Mouse (Mus musculus) lung, embryonic 16.5 days (tissue): ENCODE results near the gene Mrnip. TPM values are rescaled to one million over a fixed set of nuclear protein-coding genes. Genes with fewer than 3 reads are reported as not detected.

Experiments used
- ATAC-seq: fragments of 200-750 bp; cut with Nextera tagmentation; 2 replicates; pipeline ENCODE4 v1.8.0; 2017; ENCODE audit warnings: low read depth, mild to moderate bottlenecking, moderate library complexity
- H3K27ac ChIP-seq: fragments of 300-500 bp; sonication (generic); 2 replicates; pipeline ENCODE4 v1.5.1; 2014; ENCODE audit warnings: mild to moderate bottlenecking, control low read depth, low read length
- H3K27me3 ChIP-seq: fragments of 300-500 bp; sonication (generic); 2 replicates; pipeline ENCODE4 v1.6.1; 2014; ENCODE audit warnings: low read depth, low read length, mixed read lengths; ENCODE audit not compliant: control insufficient read depth, insufficient read depth
- H3K36me3 ChIP-seq: fragments of 300-500 bp; sonication (generic); 2 replicates; pipeline ENCODE4 v1.6.1; 2014; ENCODE audit warnings: low read length; ENCODE audit not compliant: control insufficient read depth, insufficient read depth
- H3K4me1 ChIP-seq: fragments of 300-500 bp; sonication (generic); replicated peaks from 2 replicates; pipeline ENCODE4 v1.6.1; 2014; ENCODE audit warnings: low read length, mixed read lengths; ENCODE audit not compliant: control insufficient read depth, insufficient read depth
- H3K4me2 ChIP-seq: fragments of 300-500 bp; sonication (generic); 2 replicates; pipeline ENCODE4 v1.6.1; 2014; ENCODE audit warnings: low read depth, low read length, control low read depth
- H3K4me3 ChIP-seq: fragments of 300-500 bp; sonication (generic); 2 replicates; pipeline ENCODE4 v1.5.1; 2014; ENCODE audit warnings: mild to moderate bottlenecking, low read length, control low read depth
- H3K9ac ChIP-seq: fragments of 300-500 bp; sonication (generic); 2 replicates; pipeline ENCODE4 v1.6.1; 2014; ENCODE audit warnings: low read length, control low read depth
- H3K9me3 ChIP-seq: fragments of 300-500 bp; sonication (generic); 2 replicates; pipeline ENCODE4 v1.6.1; 2016; ENCODE audit warnings: low read length; ENCODE audit not compliant: control insufficient read depth
- WGBS: fragments of 180-500 bp; shearing (Covaris S2); extraction: QIAGEN DNeasy Blood & Tissue Kit; methylation state at CpG from one replicate; pipeline ENCODE4 v1.1.7; 2014; 5-methylcytosine and 5-hydroxymethylcytosine counted together
- microRNA-seq: library from miRNA; unstranded; fragments of <30 nt; microRNA quantifications from one replicate; pipeline ENCODE4, GENCODE M21; 2016
- polyA plus RNA-seq: library from polyadenylated mRNA; unstranded; fragments of >200 nt; fragmentation: Nextera tagmentation; extraction: Ambion mirVana; gene quantifications from 2 replicates; pipeline ENCODE4 v1.2.1, GENCODE M21; 2015

Mrnip gene
- polyA plus RNA-seq, 1 experiment from 2014 or later, result 19.5 TPM

DNA sequence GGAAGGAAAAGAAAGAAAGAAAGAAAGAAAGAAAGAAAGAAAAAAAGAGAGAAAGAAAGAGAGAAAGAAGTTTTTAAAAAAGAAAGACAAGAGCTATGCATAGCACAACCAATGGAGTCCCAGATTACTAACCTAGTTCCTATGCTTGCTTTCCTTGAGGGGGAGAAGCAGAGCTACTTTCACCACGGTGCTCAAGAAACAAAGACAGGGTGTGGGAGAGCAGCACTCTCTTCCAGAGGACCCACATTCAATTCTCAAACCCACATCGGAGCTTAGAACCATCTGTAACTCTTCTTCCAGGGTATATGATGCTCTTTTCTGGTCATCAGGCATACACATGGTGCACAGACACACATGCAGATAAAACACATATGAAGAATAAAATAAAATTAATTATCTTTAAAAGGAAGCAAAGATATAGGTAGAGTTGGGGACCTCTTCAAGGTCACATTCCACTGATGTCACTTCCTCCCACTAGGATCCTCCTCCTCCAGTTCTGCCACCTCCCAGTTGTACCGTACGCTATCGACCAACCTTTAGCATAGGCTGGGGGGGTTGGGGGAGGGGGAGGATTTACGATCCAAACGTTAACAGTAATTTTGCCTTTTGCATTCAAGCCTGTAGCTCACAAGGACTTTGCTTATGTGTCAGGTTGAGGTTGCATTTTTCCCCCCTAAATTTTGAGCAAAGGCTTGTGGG is 74.4 kb downstream of the Mrnip start:
- no peaks in the 10 kb centered on the region for H3K27me3 ChIP-seq
- no peak overlapping the region for H3K4me2 ChIP-seq
- no peaks in the 10 kb centered on the region for H3K9me3 ChIP-seq
- H3K36me3 ChIP-seq, result no peaks in the 10 kb centered on the region
- H3K4me3 ChIP-seq, result no peak overlapping the region
- H3K9ac ChIP-seq, result no peak overlapping the region
- peaks cover 6% of the 10 kb centered on the region for H3K4me1 ChIP-seq
- ATAC-seq, result no peak
- no peak overlapping the region for H3K27ac ChIP-seq
- 72% methylated on average over 7 of the region's 7 CpGs for WGBS

Small RNA genes lying within 50 kb of the gene (microRNA-seq; reads per million reads assigned to microRNA genes)
- not detected for gene Mir6919

Other genes with a start within 250 kb of the Mrnip start
- gene Rnf130, start 149.1 kb upstream of the Mrnip start, polyA plus RNA-seq, result 29.0 and 38.3 TPM in 2 replicates
- gene Tbc1d9b, start 43.0 kb upstream of the Mrnip start, polyA plus RNA-seq, result 45.2 and 47.9 TPM in 2 replicates
- gene Sqstm1, start 36.4 kb downstream of the Mrnip start, polyA plus RNA-seq, result 257 and 295 TPM in 2 replicates
- 5.8 and 7.3 TPM in 2 replicates for gene Mgat4b, start 36.4 kb downstream of the Mrnip start, polyA plus RNA-seq
- 2.7 and 3.6 TPM in 2 replicates for gene Ltc4s, start 64.2 kb downstream of the Mrnip start, polyA plus RNA-seq
- gene Maml1, start 117.9 kb downstream of the Mrnip start, polyA plus RNA-seq, result 5.2 and 5.9 TPM in 2 replicates
- 329 and 349 TPM in 2 replicates for gene Canx, start 151.2 kb downstream of the Mrnip start, polyA plus RNA-seq
- gene Cby3, start 180.0 kb downstream of the Mrnip start, polyA plus RNA-seq, result 0.43 and 0.45 TPM in 2 replicates
- 474 and 483 TPM in 2 replicates for gene Hnrnph1, start 202.5 kb downstream of the Mrnip start, polyA plus RNA-seq